Mouse (Mus musculus): Measurements from ENCODE around the gene Hcfc1. TPM values are rescaled to one million over a fixed set of nuclear protein-coding genes. Genes with fewer than 3 reads are reported as not detected.

The Hcfc1 gene
- polyA plus RNA-seq, 1 experiment from 2014 or later = 85.5 TPM

- Histone ChIP-seq H3K4me3 (ENCODE audit: low read depth, low read length) (no peak overlapping the region), H3K27ac (replicated peaks; ENCODE audit: low read depth, low read length) (no peak overlapping the region), H3K4me1 (ENCODE audit: control insufficient read depth, insufficient read depth, low read length) (no peaks in the 10 kb centered on the region), H3K9me3 (ENCODE audit: control insufficient read depth, low read length) (no peaks in the 10 kb centered on the region), H3K36me3 (ENCODE audit: control insufficient read depth, insufficient read depth, low read length) (no peaks in the 10 kb centered on the region), H3K9ac (ENCODE audit: low read length) (no peak overlapping the region), H3K4me2 (ENCODE audit: low read depth, severe bottlenecking) (no peak overlapping the region), H3K27me3 (ENCODE audit: control insufficient read depth, insufficient read depth, low read length) (no peaks in the 10 kb centered on the region)
- ATAC-seq (ENCODE audit: insufficient number of reproducible peaks, low FRiP score, low TSS enrichment, low read depth) (no peak), DNase-seq (ENCODE audit: low spot score) (no peak)
Measured at GRCm38 (mm10) chrX:73910451-73910850, 55.7 kb downstream of the Hcfc1 start.

DNA sequence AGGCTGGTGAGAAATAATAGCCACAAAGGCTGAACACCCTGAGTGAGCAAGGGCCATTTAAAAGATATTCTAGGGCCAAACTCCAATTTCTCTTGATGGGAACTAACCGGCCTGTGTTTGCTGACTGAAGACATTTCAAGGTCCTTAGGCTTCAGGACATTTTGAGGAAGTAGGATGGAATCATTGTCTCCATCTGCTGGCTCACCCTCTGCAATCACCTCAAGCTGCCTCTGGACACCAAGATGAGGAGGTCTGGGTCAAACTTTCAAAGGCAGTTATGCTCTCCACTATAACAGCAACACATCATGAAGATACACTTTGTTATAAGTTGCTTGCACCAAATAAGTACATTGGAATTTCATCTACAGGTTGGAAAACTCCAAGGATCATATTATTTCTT lies 56.1 kb downstream of the Hcfc1 start:
- 94% methylated on average over 1 of the region's 1 CpGs for WGBS
- Histone ChIP-seq H3K36me3 (ENCODE audit: control insufficient read depth, insufficient read depth, low read length) (no peaks in the 10 kb centered on the region), H3K4me3 (ENCODE audit: low read depth, low read length) (no peak overlapping the region), H3K27ac (replicated peaks; ENCODE audit: low read depth, low read length) (no peak overlapping the region), H3K4me1 (ENCODE audit: control insufficient read depth, insufficient read depth, low read length) (no peaks in the 10 kb centered on the region), H3K9me3 (ENCODE audit: control insufficient read depth, low read length) (no peaks in the 10 kb centered on the region), H3K9ac (ENCODE audit: low read length) (no peak overlapping the region), H3K4me2 (ENCODE audit: low read depth, severe bottlenecking) (no peak overlapping the region), H3K27me3 (ENCODE audit: control insufficient read depth, insufficient read depth, low read length) (no peaks in the 10 kb centered on the region)
- ATAC-seq (ENCODE audit: insufficient number of reproducible peaks, low FRiP score, low TSS enrichment, low read depth) (no peak), DNase-seq (ENCODE audit: low spot score) (no peak)

DNA sequence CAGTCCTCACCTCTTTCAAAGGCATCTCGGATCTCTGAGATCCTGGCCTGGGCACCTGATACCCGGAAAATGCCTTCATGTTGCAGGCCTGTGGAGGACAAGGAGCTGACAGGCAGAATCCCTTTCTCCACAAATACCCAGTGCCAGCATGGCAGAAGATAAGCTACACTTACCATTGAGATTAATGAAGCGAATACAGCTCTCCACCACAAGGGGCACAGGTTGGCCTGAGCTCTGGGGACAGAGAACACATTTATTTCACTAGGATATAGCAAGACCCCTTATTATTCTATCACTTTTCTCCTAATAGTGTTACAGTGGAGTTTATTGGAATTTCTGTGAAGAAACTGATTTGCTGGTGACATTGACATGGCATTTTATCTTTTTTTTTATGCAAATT lies 68.2 kb downstream of the Hcfc1 start:
- Histone ChIP-seq H3K27me3 (ENCODE audit: control insufficient read depth, insufficient read depth, low read length) (no peaks in the 10 kb centered on the region), H3K9ac (ENCODE audit: low read length) (no peak overlapping the region), H3K4me3 (ENCODE audit: low read depth, low read length) (no peak overlapping the region), H3K36me3 (ENCODE audit: control insufficient read depth, insufficient read depth, low read length) (no peaks in the 10 kb centered on the region), H3K4me1 (ENCODE audit: control insufficient read depth, insufficient read depth, low read length) (no peaks in the 10 kb centered on the region), H3K9me3 (ENCODE audit: control insufficient read depth, low read length) (no peaks in the 10 kb centered on the region), H3K27ac (replicated peaks; ENCODE audit: low read depth, low read length) (no peak overlapping the region), H3K4me2 (ENCODE audit: low read depth, severe bottlenecking) (no peak overlapping the region)
- ATAC-seq (ENCODE audit: insufficient number of reproducible peaks, low FRiP score, low TSS enrichment, low read depth) = no peak
- no peak for DNase-seq (ENCODE audit: low spot score)
- WGBS = 77% methylated on average over 3 of the region's 3 CpGs

- ATAC-seq (ENCODE audit: insufficient number of reproducible peaks, low FRiP score, low TSS enrichment, low read depth) (no peak), DNase-seq (ENCODE audit: low spot score) (peak; percentile 59)
- H3K27me3 ChIP-seq (ENCODE audit: control insufficient read depth, insufficient read depth, low read length) = no peaks in the 10 kb centered on the region
- no peaks in the 10 kb centered on the region for H3K9me3 ChIP-seq (ENCODE audit: control insufficient read depth, low read length)
- 23% methylated on average over 2 of the region's 2 CpGs for WGBS
- H3K36me3 ChIP-seq (ENCODE audit: control insufficient read depth, insufficient read depth, low read length) = no peaks in the 10 kb centered on the region
- H3K9ac ChIP-seq (ENCODE audit: low read length) = no peak within 1 kb of the TSS
- no peak within 1 kb of the TSS for H3K4me2 ChIP-seq (ENCODE audit: low read depth, severe bottlenecking)
- no peaks in the 10 kb centered on the region for H3K4me1 ChIP-seq (ENCODE audit: control insufficient read depth, insufficient read depth, low read length)
- H3K27ac ChIP-seq (replicated peaks; ENCODE audit: low read depth, low read length) = no peak within 1 kb of the TSS
- no peak within 1 kb of the TSS for H3K4me3 ChIP-seq (ENCODE audit: low read depth, low read length)
Measured at GRCm38 (mm10) chrX:73895719-73896118, 70.4 kb downstream of the Hcfc1 start, which contains the start of gene L1cam. L1cam (minus strand) TSS chrX:73896105.

GRCm38 (mm10) chrX:73892833-73893232 lies 73.3 kb downstream of the Hcfc1 start:
- H3K27me3 ChIP-seq (ENCODE audit: control insufficient read depth, insufficient read depth, low read length) = no peaks in the 10 kb centered on the region
- DNase-seq (ENCODE audit: low spot score) = no peak
- H3K27ac ChIP-seq (replicated peaks; ENCODE audit: low read depth, low read length) = no peak overlapping the region
- no peak overlapping the region for H3K4me2 ChIP-seq (ENCODE audit: low read depth, severe bottlenecking)
- 91% methylated on average over 14 of the region's 14 CpGs for WGBS
- no peaks in the 10 kb centered on the region for H3K36me3 ChIP-seq (ENCODE audit: control insufficient read depth, insufficient read depth, low read length)
- H3K9me3 ChIP-seq (ENCODE audit: control insufficient read depth, low read length) = no peaks in the 10 kb centered on the region
- no peak overlapping the region for H3K9ac ChIP-seq (ENCODE audit: low read length)
- H3K4me3 ChIP-seq (ENCODE audit: low read depth, low read length) = no peak overlapping the region
- no peaks in the 10 kb centered on the region for H3K4me1 ChIP-seq (ENCODE audit: control insufficient read depth, insufficient read depth, low read length)
- no peak for ATAC-seq (ENCODE audit: insufficient number of reproducible peaks, low FRiP score, low TSS enrichment, low read depth)

Other genes with a start within 250 kb of the Hcfc1 start
- gene Abcd1, start 249.8 kb downstream of the Hcfc1 start, polyA plus RNA-seq (2014; fragmentation: Nextera tagmentation; extraction: Ambion mirVana) = 8.5 and 10.0 TPM in 2 replicates
- gene Plxnb3, start 209.3 kb downstream of the Hcfc1 start, polyA plus RNA-seq (2014; fragmentation: Nextera tagmentation; extraction: Ambion mirVana) = 0.17 TPM in 1 of 2 replicates, not detected in the other
- gene Srpk3, start 192.0 kb downstream of the Hcfc1 start, polyA plus RNA-seq (2014; fragmentation: Nextera tagmentation; extraction: Ambion mirVana) = 2.5 and 3.3 TPM in 2 replicates
- gene Idh3g, start 179.5 kb downstream of the Hcfc1 start, polyA plus RNA-seq (2014; fragmentation: Nextera tagmentation; extraction: Ambion mirVana) = 185 and 186 TPM in 2 replicates
- gene Ssr4, start 179.3 kb downstream of the Hcfc1 start, polyA plus RNA-seq (2014; fragmentation: Nextera tagmentation; extraction: Ambion mirVana) = 122 and 124 TPM in 2 replicates
- 0.73 and 1.1 TPM in 2 replicates for gene Pdzd4, start 141.4 kb downstream of the Hcfc1 start, polyA plus RNA-seq (2014; fragmentation: Nextera tagmentation; extraction: Ambion mirVana)
- gene Avpr2, start 74.3 kb downstream of the Hcfc1 start, polyA plus RNA-seq (2014; fragmentation: Nextera tagmentation; extraction: Ambion mirVana) = 0.21 and 0.35 TPM in 2 replicates
- 0.85 and 1.2 TPM in 2 replicates for gene L1cam, start 70.3 kb downstream of the Hcfc1 start, polyA plus RNA-seq (2014; fragmentation: Nextera tagmentation; extraction: Ambion mirVana)
- 2.0 and 2.3 TPM in 2 replicates for gene Arhgap4, start 44.5 kb downstream of the Hcfc1 start, polyA plus RNA-seq (2014; fragmentation: Nextera tagmentation; extraction: Ambion mirVana)
- 156 and 159 TPM in 2 replicates for gene Naa10, start 44.4 kb downstream of the Hcfc1 start, polyA plus RNA-seq (2014; fragmentation: Nextera tagmentation; extraction: Ambion mirVana)
- gene Renbp, start 35.5 kb downstream of the Hcfc1 start, polyA plus RNA-seq (2014; fragmentation: Nextera tagmentation; extraction: Ambion mirVana) = 9.8 and 13.2 TPM in 2 replicates
- 40.3 and 46.2 TPM in 2 replicates for gene Irak1, start 57.6 kb upstream of the Hcfc1 start, polyA plus RNA-seq (2014; fragmentation: Nextera tagmentation; extraction: Ambion mirVana)
- not detected in 2 replicates for gene Opn1mw, start 161.1 kb upstream of the Hcfc1 start, polyA plus RNA-seq (2014; fragmentation: Nextera tagmentation; extraction: Ambion mirVana)
- gene Mecp2, start 169.0 kb upstream of the Hcfc1 start, polyA plus RNA-seq (2014; fragmentation: Nextera tagmentation; extraction: Ambion mirVana) = 12.0 and 13.1 TPM in 2 replicates
- gene Tex28, start 201.5 kb upstream of the Hcfc1 start, polyA plus RNA-seq (2014; fragmentation: Nextera tagmentation; extraction: Ambion mirVana) = not detected in 2 replicates
- not detected in 2 replicates for gene Tktl1, start 210.9 kb upstream of the Hcfc1 start, polyA plus RNA-seq (2014; fragmentation: Nextera tagmentation; extraction: Ambion mirVana)

All from limb, embryonic 11.5 days (tissue).